In genomic region chr19:57358836-57359598, GRCm38 (mm10) we compare ENCODE assay signal across 9 mouse cellular contexts. TPM values are rescaled to one million over a fixed set of nuclear protein-coding genes. Genes with fewer than 3 reads are reported as not detected.
DNase-seq lines count a peak whose midpoint lies in the region; ATAC-seq and TF ChIP-seq lines count a peak whose summit lies in the region.
"Had no signal": no experiment of that assay in that cellular context is flagged by ENCODE, and none has a peak within 500 bp of the region (broad histone marks: within the 10 kb centered on the region; RNA-seq: fewer than 3 reads in every experiment).

No protein-coding gene starts in this region.

- no peak overlapping the region for H3K4me3 ChIP-seq in forebrain, embryonic 11.5 days (ENCODE audit: low read depth, low read length)
- no peak overlapping the region for H3K4me3 ChIP-seq in forebrain, embryonic 15.5 days
- H3K4me3 ChIP-seq in left cerebral cortex, adult 2 months = peak overlapping the region; percentile 97
- H3K4me3 ChIP-seq in G1E (ENCODE audit: low read depth, low read length) = peak overlapping the region; percentile 91
- H3K4me3 ChIP-seq in liver, embryonic 14.5 days (ENCODE audit: insufficient read depth in 1 of 2, low read depth in 2 of 2, low read length in 2 of 2) = peak overlapping the region; percentile 40 to 94

- intact Hi-C loops in left cerebral cortex, adult 2 months (cut with DNase I) = no loop called here
- intact Hi-C loops in left cerebral cortex, postnatal 10 days (cut with DNase I) = no loop called here

- peak; percentile 33 for DNase-seq in forebrain, embryonic 11.5 days (ENCODE audit: low spot score)
- no peak for DNase-seq in left cerebral cortex, adult 2 months (ENCODE audit: extremely low spot score in 1 of 2, low spot score in 2 of 2)
- no peak for DNase-seq in left cerebral cortex, postnatal 10 days (ENCODE audit: extremely low spot score in 1 of 2, low spot score in 2 of 2)
- no peak for DNase-seq in G1E (ENCODE audit: low spot score)
- no peak for DNase-seq in liver, embryonic 14.5 days (ENCODE audit: low read depth in 3 of 3, low spot score in 3 of 3)
- DNase-seq in spleen, adult 18-20 months = no peak
- DNase-seq in layer of hippocampus, postnatal 25 days (ENCODE audit: extremely low spot score in 1 of 2, low spot score in 1 of 2) = no peak

- no peak overlapping the region for H3K27ac ChIP-seq in forebrain, embryonic 11.5 days (ENCODE audit: low read depth, low read length)
- no peak overlapping the region for H3K27ac ChIP-seq in forebrain, embryonic 15.5 days (replicated peaks)
- peak overlapping the region; percentile 48; the same call in 1 of the 2 replicates for H3K27ac ChIP-seq in left cerebral cortex, adult 2 months
- H3K27ac ChIP-seq in liver, embryonic 14.5 days = 0 out of 2 replicates have a peak overlapping the region, but pooled peaks have one; percentile 19
- H3K27ac ChIP-seq: limb, embryonic 12.5 days had no signal

- WGBS in forebrain, embryonic 11.5 days = 95% methylated on average over 20 of the region's 20 CpGs
- WGBS in forebrain, embryonic 15.5 days = 88% methylated on average over 20 of the region's 20 CpGs
- 65% methylated on average over 20 of the region's 20 CpGs for WGBS in liver, embryonic 14.5 days (ENCODE audit: insufficient replicate concordance)

- ATAC-seq in forebrain, embryonic 11.5 days (replicated peaks; ENCODE audit: low FRiP score) = no peak
- ATAC-seq in forebrain, embryonic 15.5 days (replicated peaks) = no peak
- ATAC-seq in G1E (ENCODE audit: extremely low read depth, insufficient number of reproducible peaks, low FRiP score, poor library complexity, severe bottlenecking) = no peak
- no peak for ATAC-seq in liver, embryonic 14.5 days (ENCODE audit: insufficient read depth)

- no peaks in the 10 kb centered on the region for H3K27me3 ChIP-seq in forebrain, embryonic 11.5 days (ENCODE audit: control insufficient read depth, insufficient read depth, low read length)
- H3K27me3 ChIP-seq in forebrain, embryonic 15.5 days = no peaks in the 10 kb centered on the region
- H3K27me3 ChIP-seq in G1E (ENCODE audit: insufficient read depth, low read length) = no peaks in the 10 kb centered on the region
- H3K27me3 ChIP-seq in liver, embryonic 14.5 days (ENCODE audit: control insufficient read depth, insufficient read depth, low read length) = no peaks in the 10 kb centered on the region
- H3K27me3 ChIP-seq: limb, embryonic 12.5 days had no signal

- no peaks in the 10 kb centered on the region for H3K9me3 ChIP-seq in forebrain, embryonic 11.5 days (ENCODE audit: control insufficient read depth, low read length)
- H3K9me3 ChIP-seq in forebrain, embryonic 15.5 days = no peaks in the 10 kb centered on the region
- no peaks in the 10 kb centered on the region for H3K9me3 ChIP-seq in G1E (replicated peaks)
- H3K9me3 ChIP-seq in liver, embryonic 14.5 days (ENCODE audit: control insufficient read depth, low read length) = no peaks in the 10 kb centered on the region
- H3K9me3 ChIP-seq: limb, embryonic 12.5 days had no signal

- TF ChIP-seq EP300 in liver, embryonic 14.5 days (IDR thresholded peaks at IDR 0.05; ENCODE audit: low read depth) = no peak

- no peak for TF ChIP-seq CTCF in left cerebral cortex, adult 2 months (IDR thresholded peaks at IDR 0.05)
- TF ChIP-seq CTCF in G1E (IDR thresholded peaks at IDR 0.05; ENCODE audit: low read depth, low read length) = no peak
- TF ChIP-seq CTCF in liver, embryonic 14.5 days (IDR thresholded peaks at IDR 0.05; ENCODE audit: low read depth) = no peak

- no peak overlapping the region for H3K4me2 ChIP-seq in forebrain, embryonic 11.5 days (ENCODE audit: low read depth, low read length, severe bottlenecking)
- no peak overlapping the region for H3K4me2 ChIP-seq in forebrain, embryonic 15.5 days (replicated peaks)
- H3K4me2 ChIP-seq in liver, embryonic 14.5 days (ENCODE audit: low read depth) = peak overlapping the region; percentile 91

- no peak overlapping the region for H3K9ac ChIP-seq in forebrain, embryonic 11.5 days (ENCODE audit: low read length)
- H3K9ac ChIP-seq in forebrain, embryonic 15.5 days (replicated peaks) = no peak overlapping the region
- H3K9ac ChIP-seq in liver, embryonic 14.5 days (replicated peaks) = peak overlapping the region; percentile 56
- H3K9ac ChIP-seq: limb, embryonic 12.5 days had no signal

- H3K36me3 ChIP-seq in forebrain, embryonic 11.5 days (ENCODE audit: control insufficient read depth, insufficient read depth, low read length) = no peaks in the 10 kb centered on the region
- H3K36me3 ChIP-seq in forebrain, embryonic 15.5 days = no peaks in the 10 kb centered on the region
- H3K36me3 ChIP-seq in G1E (replicated peaks) = peaks cover 45% of the 10 kb centered on the region
- H3K36me3 ChIP-seq in liver, embryonic 14.5 days (replicated peaks; ENCODE audit: control insufficient read depth, insufficient read depth, low read depth) = no peaks in the 10 kb centered on the region
- H3K36me3 ChIP-seq: limb, embryonic 12.5 days had no signal

- H3K4me1 ChIP-seq in forebrain, embryonic 11.5 days (replicated peaks; ENCODE audit: control insufficient read depth, insufficient read depth, low read length) = peaks cover 5% of the 10 kb centered on the region
- H3K4me1 ChIP-seq in forebrain, embryonic 15.5 days = peaks cover 33% of the 10 kb centered on the region
- peaks cover 42% of the 10 kb centered on the region for H3K4me1 ChIP-seq in G1E (ENCODE audit: insufficient read depth, low read depth, low read length)
- peaks cover 11 to 52% of the 10 kb centered on the region in 2 experiments for H3K4me1 ChIP-seq in liver, embryonic 14.5 days (replicated peaks; ENCODE audit: control insufficient read depth in 2 of 2, insufficient read depth in 2 of 2, low read length in 1 of 2)

RNA-seq across cellular contexts. Expression of gene Fam160b1, which starts 1.5 kb away (rescaled TPM):
- 14.0 and 14.5 TPM in 2 replicates for polyA plus RNA-seq in forebrain, embryonic 11.5 days (2014; fragmentation: Nextera tagmentation; extraction: Ambion mirVana)
- 13.8 and 15.7 TPM in 2 replicates for polyA plus RNA-seq in forebrain, embryonic 15.5 days (2015; fragmentation: Nextera tagmentation; extraction: Ambion mirVana)
- total RNA-seq in left cerebral cortex, adult 2 months (2021) = 10 to 100 TPM; 24.2 to 27.1 TPM
- 10 to 100 TPM; 23.2 to 24.6 TPM for total RNA-seq in left cerebral cortex, postnatal 10 days (2021)
- total RNA-seq in G1E (2014; fragmentation: Nextera tagmentation) (16.6 and 17.1 TPM in 2 replicates), G1E (2017) (10.6 and 11.1 TPM in 2 replicates)
- 5.5 and 6.2 TPM in 2 replicates for polyA plus RNA-seq in G1E (2012)
- polyA plus RNA-seq in liver, embryonic 14.5 days (2012; rRNA removed) = 4.8 and 5.1 TPM in 2 replicates
- 5.4 and 6.4 TPM in 2 replicates for polyA plus RNA-seq in liver, embryonic 14.5 days (2014; fragmentation: Nextera tagmentation; extraction: Ambion mirVana)
- total RNA-seq in layer of hippocampus, postnatal 25 days (2021) = 10 to 100 TPM; 21.1 to 21.7 TPM

RNA-seq across cellular contexts. Expression of gene Ablim1, which starts 44.3 kb away (rescaled TPM):
- polyA plus RNA-seq in forebrain, embryonic 11.5 days (2014; fragmentation: Nextera tagmentation; extraction: Ambion mirVana) = 17.0 and 19.9 TPM in 2 replicates
- polyA plus RNA-seq in forebrain, embryonic 15.5 days (2015; fragmentation: Nextera tagmentation; extraction: Ambion mirVana) = 37.8 TPM in 2 replicates
- total RNA-seq in left cerebral cortex, adult 2 months (2021) = 100 to 1,000 TPM; 118 to 124 TPM
- total RNA-seq in left cerebral cortex, postnatal 10 days (2021) = 100 to 1,000 TPM; 126 to 136 TPM
- 0.24 TPM in 1 of 2 replicates, not detected in the other for total RNA-seq in G1E (2014; fragmentation: Nextera tagmentation)
- 0.06 and 0.71 TPM in 2 replicates for total RNA-seq in G1E (2017)
- 0.08 TPM in 1 of 2 replicates, not detected in the other for polyA plus RNA-seq in G1E (2012)
- polyA plus RNA-seq in liver, embryonic 14.5 days (2012; rRNA removed) = 2.8 and 3.0 TPM in 2 replicates
- 4.7 and 6.3 TPM in 2 replicates for polyA plus RNA-seq in liver, embryonic 14.5 days (2014; fragmentation: Nextera tagmentation; extraction: Ambion mirVana)
- total RNA-seq in layer of hippocampus, postnatal 25 days (2021) = 10 to 100 TPM; 66.9 to 79.0 TPM

Comparison
In these comparisons a context has a peak if more than half of its experiments do, and no peak if none do; other contexts are left out.
1. H3K27ac ChIP-seq: peak in left cerebral cortex, adult 2 months (single experiment) and liver, embryonic 14.5 days (single experiment); none in forebrain, embryonic 11.5 days (single experiment) and forebrain, embryonic 15.5 days (single experiment).
2. H3K4me3 ChIP-seq: peak in left cerebral cortex, adult 2 months (single experiment), G1E (single experiment) and liver, embryonic 14.5 days (2 of 2); none in forebrain, embryonic 11.5 days (single experiment) and forebrain, embryonic 15.5 days (single experiment).
3. RNA of gene Ablim1, which starts 44.3 kb away (total RNA-seq): 126 to 136 TPM in left cerebral cortex, postnatal 10 days, 118 to 124 TPM in left cerebral cortex, adult 2 months and 66.9 to 79.0 TPM in layer of hippocampus, postnatal 25 days; 0.06 to 0.71 TPM in G1E; every median in the first group is over 10 times any median in the second.